Mouse (Mus musculus) lung, postnatal 0 days (tissue): ENCODE measurements at regions not wholly inside any gene's neighbourhood (a gene's known extent, or its start where the extent isn't known, plus 50 kb on each side); places are given as distances from the start of the nearest gene placed in this dataset.

Experiments
- ATAC-seq: fragments of 200-750 bp; cut with Nextera tagmentation; 2 replicates; pipeline ENCODE4 v1.8.0; 2017; ENCODE audit warnings: moderate library complexity
- DNase-seq: peaks from one replicate; pipeline ENCODE4 v3.0.0-alpha.2; 2016; ENCODE audit warnings: low spot score
- H3K27ac ChIP-seq: fragments of 300-500 bp; sonication (generic); 2 replicates; pipeline ENCODE4 v1.5.1; 2014; ENCODE audit warnings: antibody characterized with exemption, mild to moderate bottlenecking, low read length, mixed read lengths
- H3K27me3 ChIP-seq: fragments of 300-500 bp; sonication (generic); replicated peaks from 2 replicates; pipeline ENCODE4 v1.6.1; 2014; ENCODE audit warnings: low read length, mixed read lengths; ENCODE audit not compliant: insufficient read depth
- H3K36me3 ChIP-seq: fragments of 300-500 bp; sonication (generic); 2 replicates; pipeline ENCODE4 v1.6.1; 2014; ENCODE audit warnings: low read length, mixed read lengths; ENCODE audit not compliant: insufficient read depth
- H3K4me1 ChIP-seq: fragments of 300-500 bp; sonication (generic); 2 replicates; pipeline ENCODE4 v1.6.1; 2014; ENCODE audit warnings: antibody characterized with exemption, low read depth, low read length, mixed read lengths; ENCODE audit not compliant: insufficient read depth
- H3K4me2 ChIP-seq: fragments of 300-500 bp; sonication (generic); replicated peaks from 2 replicates; pipeline ENCODE4 v1.6.1; 2014; ENCODE audit warnings: low read depth, mild to moderate bottlenecking, low read length, moderate library complexity, mixed read lengths
- H3K4me3 ChIP-seq: fragments of 300-500 bp; sonication (generic); 2 replicates; pipeline ENCODE4 v1.5.1; 2014; ENCODE audit warnings: low read depth, low read length
- H3K9ac ChIP-seq: fragments of 300-500 bp; sonication (generic); replicated peaks from 2 replicates; pipeline ENCODE4 v1.6.1; 2014; ENCODE audit warnings: low read depth, mild to moderate bottlenecking
- H3K9me3 ChIP-seq: fragments of 300-500 bp; sonication (generic); 2 replicates; pipeline ENCODE4 v1.6.1; 2016; ENCODE audit warnings: low read length, mixed read lengths
- CTCF ChIP-seq: IDR thresholded peaks from 2 replicates; pipeline ENCODE4 v1.5.1; 2016; ENCODE audit warnings: antibody characterized with exemption, mild to moderate bottlenecking
- EP300 ChIP-seq: IDR thresholded peaks from 2 replicates; pipeline ENCODE4 v1.6.1; 2016; ENCODE audit warnings: antibody characterized with exemption, mild to moderate bottlenecking, control low read depth
- WGBS: fragments of 180-500 bp; shearing (Covaris S2); extraction: QIAGEN DNeasy Blood & Tissue Kit; methylation state at CpG from one replicate; pipeline ENCODE4 v1.1.7; 2014; 5-methylcytosine and 5-hydroxymethylcytosine counted together

DNA sequence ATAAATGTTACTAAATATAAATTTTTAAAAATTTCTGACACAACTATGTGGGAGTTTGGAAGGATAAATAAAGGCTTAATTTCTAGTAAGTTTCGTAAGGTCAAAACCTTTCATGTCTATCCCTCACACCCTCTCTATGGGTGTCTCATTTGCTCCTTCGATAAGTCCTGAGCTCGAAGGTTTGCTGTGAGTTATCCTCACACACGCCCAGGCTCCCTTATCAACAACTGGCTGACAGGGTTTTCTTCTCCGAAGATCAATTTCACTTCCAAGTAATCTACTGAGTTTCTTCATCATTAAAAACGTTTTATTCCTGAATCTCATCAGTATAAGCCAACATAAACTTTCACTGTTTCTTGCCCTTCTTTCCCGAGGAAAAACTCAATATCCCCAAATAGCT, 416.0 kb upstream of the Nudt12 start:
- Histone ChIP-seq H3K9me3 (no peaks in the 10 kb centered on the region), H3K36me3 (no peaks in the 10 kb centered on the region), H3K27me3 (no peaks in the 10 kb centered on the region), H3K4me3 (no peak overlapping the region), H3K9ac (no peak overlapping the region), H3K4me1 (no peaks in the 10 kb centered on the region), H3K27ac (no peak overlapping the region), H3K4me2 (no peak overlapping the region)
- TF ChIP-seq CTCF (no peak), EP300 (no peak)
- WGBS, result 41% methylated on average over 7 of the region's 7 CpGs
- DNase-seq, result no peak
- no peak for ATAC-seq

GRCm38 (mm10) chr17:59421489-59421888, 408.3 kb upstream of the Nudt12 start:
- Histone ChIP-seq H3K4me3 (no peak overlapping the region), H3K36me3 (no peaks in the 10 kb centered on the region), H3K9me3 (no peaks in the 10 kb centered on the region), H3K9ac (no peak overlapping the region), H3K27ac (no peak overlapping the region), H3K4me1 (no peaks in the 10 kb centered on the region), H3K27me3 (no peaks in the 10 kb centered on the region), H3K4me2 (no peak overlapping the region)
- no peak for ATAC-seq
- TF ChIP-seq CTCF (no peak), EP300 (no peak)
- DNase-seq, result no peak
- 71% methylated on average over 14 of the region's 14 CpGs for WGBS

DNA sequence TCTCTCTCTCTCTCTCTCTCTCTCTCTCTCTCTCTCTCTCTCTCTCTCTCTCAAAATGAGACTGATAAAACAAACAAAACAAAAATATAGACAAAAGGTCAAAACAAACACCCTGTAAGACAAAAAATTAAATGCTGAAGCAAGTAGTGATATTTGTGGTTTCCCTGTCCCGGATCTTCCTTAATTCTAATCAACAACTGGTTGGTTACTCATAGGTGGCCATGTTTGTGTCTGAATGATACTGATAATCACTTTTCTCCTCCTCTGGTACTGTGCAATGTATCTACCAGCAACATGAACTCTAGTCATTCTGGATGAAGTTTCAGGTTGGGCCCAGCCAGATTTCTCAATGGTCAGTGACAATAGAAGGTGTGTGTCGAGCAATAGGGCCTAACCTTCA, 396.1 kb upstream of the Nudt12 start:
- DNase-seq (no peak), ATAC-seq (no peak)
- no peak overlapping the region for H3K4me2 ChIP-seq
- H3K9ac ChIP-seq, result no peak overlapping the region
- H3K27me3 ChIP-seq, result no peaks in the 10 kb centered on the region
- no peaks in the 10 kb centered on the region for H3K9me3 ChIP-seq
- TF ChIP-seq CTCF (no peak), EP300 (no peak)
- no peak overlapping the region for H3K27ac ChIP-seq
- H3K4me1 ChIP-seq, result no peaks in the 10 kb centered on the region
- no peak overlapping the region for H3K4me3 ChIP-seq
- H3K36me3 ChIP-seq, result no peaks in the 10 kb centered on the region
- WGBS, result 67% methylated on average over 2 of the region's 2 CpGs

- no peaks in the 10 kb centered on the region for H3K4me1 ChIP-seq
- no peaks in the 10 kb centered on the region for H3K27me3 ChIP-seq
- no peak overlapping the region for H3K9ac ChIP-seq
- no peak for TF ChIP-seq EP300
- DNase-seq (no peak), ATAC-seq (no peak)
- no peaks in the 10 kb centered on the region for H3K9me3 ChIP-seq
- no peak overlapping the region for H3K4me2 ChIP-seq
- no peak overlapping the region for H3K27ac ChIP-seq
- WGBS, result 59% methylated on average over 1 of the region's 1 CpGs
- no peak overlapping the region for H3K4me3 ChIP-seq
- H3K36me3 ChIP-seq, result no peaks in the 10 kb centered on the region
Observed at GRCm38 (mm10) chr17:59404525-59404924, 391.4 kb upstream of the Nudt12 start.

GRCm38 (mm10) chr17:59397404-59397803, 384.2 kb upstream of the Nudt12 start:
- Histone ChIP-seq H3K4me1 (no peaks in the 10 kb centered on the region), H3K27me3 (no peaks in the 10 kb centered on the region), H3K4me2 (no peak overlapping the region), H3K9ac (no peak overlapping the region), H3K4me3 (no peak overlapping the region), H3K36me3 (no peaks in the 10 kb centered on the region), H3K9me3 (no peaks in the 10 kb centered on the region), H3K27ac (no peak overlapping the region)
- no peak for ATAC-seq
- DNase-seq, result no peak
- WGBS, result 72% methylated on average over 3 of the region's 3 CpGs
- TF ChIP-seq CTCF (no peak), EP300 (no peak)

DNA sequence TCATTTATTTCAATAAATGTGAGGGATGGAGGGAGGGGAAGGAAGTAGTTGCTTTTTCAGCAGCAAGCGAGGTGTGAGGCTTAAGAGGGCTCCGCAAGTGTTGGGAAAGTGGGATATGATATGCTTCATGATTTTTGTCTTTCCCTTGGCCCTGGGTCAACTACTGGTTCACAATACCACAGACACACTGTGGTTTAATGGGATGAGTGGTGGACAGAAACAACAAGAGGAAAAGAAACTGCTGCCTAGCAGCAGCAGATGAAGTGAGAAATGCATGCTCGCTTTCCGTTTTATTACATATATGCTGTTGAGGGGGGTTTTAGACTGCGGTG, 369.9 kb upstream of the Nudt12 start:
- H3K27ac ChIP-seq, result no peak overlapping the region
- no peaks in the 10 kb centered on the region for H3K36me3 ChIP-seq
- no peak overlapping the region for H3K9ac ChIP-seq
- H3K4me3 ChIP-seq, result no peak overlapping the region
- TF ChIP-seq CTCF (no peak), EP300 (no peak)
- WGBS, result 81% methylated on average over 5 of the region's 5 CpGs
- no peaks in the 10 kb centered on the region for H3K4me1 ChIP-seq
- DNase-seq, result no peak
- H3K4me2 ChIP-seq, result no peak overlapping the region
- ATAC-seq, result no peak
- H3K27me3 ChIP-seq, result no peaks in the 10 kb centered on the region
- no peaks in the 10 kb centered on the region for H3K9me3 ChIP-seq

GRCm38 (mm10) chr17:59382225-59383106, 369.3 kb upstream of the Nudt12 start:
- no peaks in the 10 kb centered on the region for H3K4me1 ChIP-seq
- H3K4me3 ChIP-seq, result no peak overlapping the region
- WGBS, result 69% methylated on average over 7 of the region's 7 CpGs
- H3K27me3 ChIP-seq, result no peaks in the 10 kb centered on the region
- H3K36me3 ChIP-seq, result no peaks in the 10 kb centered on the region
- no peak for DNase-seq
- ATAC-seq, result no peak
- no peak overlapping the region for H3K27ac ChIP-seq
- no peak overlapping the region for H3K4me2 ChIP-seq
- no peak for TF ChIP-seq CTCF
- no peak for TF ChIP-seq EP300
- no peaks in the 10 kb centered on the region for H3K9me3 ChIP-seq
- H3K9ac ChIP-seq, result no peak overlapping the region
